Mouse (Mus musculus) thymus, postnatal 36 days (tissue): Measurements from ENCODE around the gene Ppara.
A peak's percentile ranks its signal among the peaks of the same experiment; 100 is the strongest.

Experiments used
- DNase-seq, 2 experiments: peaks; one replicate each; pipeline ENCODE4 v3.0.0; 2022; ENCODE audit warnings: mixed read lengths in 2 of 2

Ppara gene

DNA sequence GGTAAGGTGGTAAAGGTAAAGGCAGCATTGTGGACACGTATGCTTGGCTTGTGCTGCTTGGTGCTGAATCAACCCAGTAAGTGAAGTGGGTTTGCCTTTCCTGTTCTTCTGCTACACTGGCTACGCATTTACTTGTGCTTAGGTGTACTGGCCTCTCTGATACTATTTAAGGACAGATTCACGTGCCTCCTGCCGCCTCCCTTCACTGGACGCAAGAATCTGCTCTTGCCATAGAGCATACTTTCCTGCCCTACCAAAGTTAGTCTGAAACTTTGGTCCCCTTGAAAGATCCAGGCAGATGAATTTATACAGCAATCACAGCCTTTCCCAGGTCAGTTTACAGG lies 75.7 kb downstream of the Ppara start:
- DNase-seq = no peak

DNA sequence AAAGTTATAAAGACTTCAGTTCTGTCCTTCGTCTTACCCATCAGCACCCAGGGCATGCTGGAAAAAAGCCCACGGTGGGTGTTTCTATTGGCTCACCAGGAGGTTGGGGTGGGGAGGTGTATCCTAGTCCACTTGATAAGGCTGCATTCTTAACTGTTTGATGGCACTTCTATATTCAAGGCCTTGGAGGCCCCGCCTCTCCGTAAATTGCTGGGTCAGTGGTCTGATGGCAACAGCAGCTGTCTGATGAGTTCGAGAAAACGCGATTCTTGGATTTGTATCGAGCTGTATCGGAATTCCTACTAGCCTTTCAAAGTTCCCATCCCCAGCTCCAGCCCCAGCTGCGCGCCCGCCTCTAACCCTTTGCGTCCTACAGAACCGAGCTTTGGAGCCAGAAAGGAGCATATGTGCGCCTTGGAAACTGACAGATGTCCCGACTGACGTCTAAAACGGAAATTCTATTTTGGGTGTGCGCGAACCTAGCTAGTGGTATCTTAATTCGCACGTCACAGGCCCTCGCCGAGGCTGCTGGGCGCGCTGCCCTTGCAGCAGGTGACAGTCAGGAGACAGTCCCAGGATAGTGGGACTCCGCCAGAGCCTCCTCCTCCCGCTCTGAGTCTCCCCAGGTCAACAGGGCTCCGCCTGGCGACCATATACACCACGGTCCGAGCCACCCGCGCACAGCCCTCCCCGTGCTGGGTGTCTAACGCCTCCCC lies 76.2 kb downstream of the Ppara start:
- peak in 1 of 2 experiments; percentile 21 for DNase-seq

DNA sequence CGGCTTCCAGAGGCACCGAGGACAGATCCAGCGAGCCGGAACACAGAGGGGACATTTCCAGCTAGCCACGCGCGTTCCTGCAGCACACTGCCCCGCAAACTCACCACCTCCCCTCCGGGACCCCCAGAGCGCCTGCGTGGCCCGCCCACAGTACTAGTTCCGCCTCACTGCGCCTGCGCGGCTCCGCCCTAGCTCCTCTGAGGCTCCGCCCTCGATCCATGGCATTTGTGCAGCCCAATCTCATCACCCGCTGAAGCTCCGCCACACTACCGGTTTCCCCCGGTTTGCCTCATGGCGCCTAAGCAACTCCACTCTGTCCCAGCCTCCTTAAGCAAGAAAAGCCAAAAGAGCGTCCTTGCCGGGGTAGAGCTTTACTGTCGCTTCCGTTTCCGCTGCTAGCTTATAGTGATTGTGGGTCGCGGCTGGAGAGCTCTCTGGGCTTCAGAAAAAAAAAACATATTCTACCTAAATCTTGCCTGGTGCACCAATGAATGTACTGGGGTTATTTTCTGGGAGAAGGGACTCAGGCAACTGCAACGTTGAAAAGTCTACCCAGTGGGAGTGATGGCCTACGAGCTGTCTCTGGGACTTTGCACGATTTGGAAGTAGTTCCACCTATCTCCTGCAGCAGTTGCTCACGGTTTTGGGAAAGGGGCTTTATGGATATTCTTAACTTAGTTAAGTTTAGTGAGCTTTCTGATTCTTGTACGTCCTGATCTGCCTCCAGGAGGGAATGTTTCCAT lies 76.9 kb downstream of the Ppara start, which contains the start of gene Cdpf1:
Gene Cdpf1, minus strand, starts transcription at position 163 of the 743 bp plus-strand sequence.
- peak; percentile 99 to 100 for DNase-seq

DNA sequence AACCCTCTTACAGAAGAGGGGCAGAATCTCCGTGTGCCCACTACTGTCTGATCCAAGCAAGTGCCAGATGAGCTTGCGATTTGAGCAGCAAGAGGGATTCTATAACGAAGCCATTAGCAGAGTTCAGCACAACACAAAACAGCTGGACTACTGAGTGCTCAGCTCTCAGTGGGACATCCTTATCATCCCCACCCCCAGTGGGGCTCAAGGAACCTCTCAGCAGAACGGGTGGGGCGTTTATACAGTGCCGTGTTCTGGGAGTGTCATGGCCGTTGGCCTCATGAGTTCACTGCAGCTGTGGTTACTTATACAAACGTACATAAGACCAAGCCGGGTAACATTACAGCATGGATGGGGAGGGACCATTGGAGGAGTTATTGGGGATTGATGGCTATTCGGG lies 78.6 kb downstream of the Ppara start:
- DNase-seq = no peak

DNA sequence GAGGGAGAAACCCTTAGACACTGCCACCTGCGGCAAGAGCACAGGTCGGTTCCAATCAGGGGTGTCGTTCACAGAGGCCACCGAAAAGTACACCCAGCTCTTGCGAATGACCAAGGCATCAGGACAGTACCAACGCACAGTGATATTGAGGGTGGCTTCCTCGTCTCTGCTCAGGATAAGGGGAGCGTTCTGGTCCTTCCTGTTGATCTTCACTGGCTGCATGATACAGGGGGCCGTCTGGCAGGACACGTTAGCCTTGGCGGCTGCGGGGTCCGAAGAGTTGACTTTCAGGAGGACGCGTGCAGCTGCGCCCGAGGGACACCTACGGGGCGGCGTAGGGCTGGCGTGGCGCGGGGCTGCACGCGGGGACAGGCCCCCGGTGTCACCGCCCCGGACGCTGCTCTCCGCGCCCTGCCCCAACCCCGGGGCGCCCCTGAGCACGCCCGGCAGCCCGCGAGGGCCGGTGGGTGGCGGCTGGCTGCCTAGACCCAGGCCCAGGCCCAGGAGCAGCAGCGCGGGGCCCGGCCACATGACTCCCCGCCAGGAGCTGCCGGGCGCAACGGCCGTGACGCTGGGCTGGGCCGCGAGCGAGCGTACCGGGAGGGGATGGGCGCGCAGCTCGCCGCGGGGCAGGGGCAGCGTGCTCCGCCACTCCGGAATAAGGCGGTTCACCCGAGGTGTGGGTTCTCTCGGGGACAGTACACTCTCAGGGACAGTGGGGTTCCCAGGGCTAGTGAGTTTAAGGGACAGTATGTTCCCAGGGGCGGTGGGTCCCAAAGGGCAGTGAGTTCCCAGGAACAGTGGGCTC lies 86.6 kb downstream of the Ppara start, which contains the start of gene Pkdrej:
Gene Pkdrej, minus strand, starts transcription at position 532 of the 808 bp plus-strand sequence.
- no peak for DNase-seq

DNA sequence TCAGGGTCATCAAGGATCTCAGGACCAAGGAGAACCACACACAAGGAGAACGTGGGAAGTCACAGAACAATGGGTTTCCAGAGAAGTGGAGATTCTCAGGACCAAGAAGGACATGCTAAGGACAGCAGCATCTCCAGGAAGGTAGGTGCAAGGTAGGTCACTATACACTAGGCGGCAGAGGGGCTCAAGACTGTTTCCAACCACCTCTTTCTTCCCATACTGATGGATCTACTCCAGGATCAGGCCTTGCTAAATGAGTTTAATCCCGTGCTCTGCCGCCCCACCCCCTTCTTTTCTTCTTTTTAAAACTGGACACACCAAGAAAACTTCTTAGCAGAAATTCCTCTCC lies 87.2 kb downstream of the Ppara start:
- no peak for DNase-seq

DNA sequence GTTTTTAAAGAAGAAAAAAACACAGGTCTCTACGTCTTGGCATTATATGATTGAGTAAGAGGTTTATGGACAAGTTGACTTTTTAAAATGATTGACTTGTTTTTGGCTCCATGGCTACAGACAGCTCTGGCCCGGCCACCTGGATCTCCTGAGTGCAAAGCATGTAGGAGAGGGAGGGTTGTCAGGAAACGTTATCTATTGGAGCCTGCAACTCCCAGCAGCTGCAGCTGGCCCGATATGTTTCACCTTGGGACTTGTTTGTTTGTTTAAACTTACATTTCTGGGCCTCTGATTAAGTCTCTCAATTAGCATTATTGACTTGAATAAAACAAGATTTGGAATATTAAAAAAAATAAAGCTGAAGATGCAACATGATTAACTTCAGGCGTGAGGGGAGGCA lies 91.9 kb downstream of the Ppara start:
- DNase-seq = no peak

DNA sequence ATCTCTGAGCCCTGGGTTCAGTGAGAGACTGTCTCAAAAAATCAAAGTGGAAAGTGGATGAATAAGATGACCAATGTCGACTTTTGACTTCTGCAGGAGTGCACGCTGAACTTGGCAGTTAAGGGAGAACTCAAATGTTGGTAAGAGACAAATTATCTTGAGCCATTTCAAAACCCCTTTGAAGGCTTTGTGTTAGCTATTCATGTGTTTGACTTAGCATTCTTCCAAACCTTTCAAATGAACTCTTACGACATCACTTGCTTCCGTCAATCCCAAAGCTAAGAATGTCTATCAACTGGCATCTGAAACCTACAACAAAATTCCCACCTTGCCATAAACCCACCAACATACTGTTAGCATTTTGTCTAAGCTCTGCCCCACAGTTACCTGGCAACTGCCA lies 93.3 kb downstream of the Ppara start:
- DNase-seq = no peak

DNA sequence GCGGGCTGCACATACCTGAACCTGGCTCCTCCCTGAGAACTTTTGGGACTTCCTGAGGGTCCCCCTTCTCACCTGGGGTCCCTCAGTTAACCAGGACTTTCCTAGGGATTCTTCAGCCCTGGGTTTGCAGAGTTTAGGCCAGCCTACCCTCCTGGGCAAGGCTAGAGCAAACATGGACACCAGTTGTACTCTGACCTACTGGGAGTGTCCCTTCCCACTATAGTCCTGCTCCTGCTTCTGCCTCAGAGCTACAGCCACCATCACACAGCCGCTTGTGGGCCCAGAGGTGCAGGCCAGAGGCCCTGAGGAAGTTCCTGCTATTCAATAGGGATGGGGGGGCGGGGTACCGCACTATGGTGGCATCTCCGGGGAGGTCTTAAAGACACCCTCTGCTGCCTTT lies 94.7 kb downstream of the Ppara start:
- no peak for DNase-seq

DNA sequence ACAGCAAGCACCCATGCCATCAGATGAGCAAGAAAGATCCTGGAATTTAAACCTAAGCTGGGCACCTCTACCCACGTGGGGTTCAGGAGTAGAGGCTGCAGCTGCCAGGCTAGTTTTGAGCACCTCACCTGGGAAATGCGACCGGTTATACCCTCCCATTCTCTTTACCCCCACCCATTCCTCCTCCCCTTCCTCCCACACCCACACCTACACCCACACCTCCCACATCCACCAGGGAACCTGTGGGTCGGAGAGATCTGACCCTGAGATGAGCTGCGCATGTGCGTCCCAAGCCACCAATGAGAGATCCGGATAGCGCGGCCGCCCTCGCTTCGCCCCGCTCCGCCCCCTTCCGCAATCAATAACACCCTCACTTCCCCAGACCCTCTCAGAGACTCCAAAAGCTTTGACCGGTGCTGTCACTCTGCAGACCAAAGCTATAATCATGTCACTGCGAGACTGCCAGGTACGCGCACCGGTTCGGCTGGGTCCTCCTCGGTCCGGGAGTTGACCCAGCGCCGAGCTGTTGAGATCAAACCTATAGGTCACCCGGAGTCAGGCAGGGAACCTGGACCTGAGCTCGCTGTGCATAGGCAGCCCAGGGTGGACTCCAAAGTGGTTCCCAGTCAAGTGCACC lies 97.3 kb downstream of the Ppara start, which contains the start of gene Ttc38:
Gene Ttc38, plus strand, starts transcription at position 353 of the 637 bp plus-strand sequence.
- DNase-seq = peak; percentile 82 to 87

DNA sequence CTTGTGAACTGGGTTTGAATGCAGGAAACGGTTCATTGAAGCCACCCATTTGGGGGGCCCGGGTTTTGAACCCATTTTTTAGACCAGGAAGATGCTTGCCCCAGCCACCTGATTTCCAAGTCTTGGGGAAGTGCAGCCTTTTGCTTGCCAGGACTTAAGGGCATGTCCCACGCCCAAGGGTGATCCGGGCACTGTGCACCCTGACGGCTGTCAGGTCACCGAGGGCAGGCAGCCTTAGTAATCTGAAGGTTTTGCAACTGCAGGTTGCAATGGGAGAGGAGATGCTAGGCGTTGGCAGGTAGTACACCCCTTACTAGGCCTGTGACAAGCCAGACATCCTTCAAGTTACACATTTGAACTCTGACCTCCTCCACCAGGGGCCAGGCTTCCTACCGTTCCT lies 97.8 kb downstream of the Ppara start:
- DNase-seq = no peak

DNA sequence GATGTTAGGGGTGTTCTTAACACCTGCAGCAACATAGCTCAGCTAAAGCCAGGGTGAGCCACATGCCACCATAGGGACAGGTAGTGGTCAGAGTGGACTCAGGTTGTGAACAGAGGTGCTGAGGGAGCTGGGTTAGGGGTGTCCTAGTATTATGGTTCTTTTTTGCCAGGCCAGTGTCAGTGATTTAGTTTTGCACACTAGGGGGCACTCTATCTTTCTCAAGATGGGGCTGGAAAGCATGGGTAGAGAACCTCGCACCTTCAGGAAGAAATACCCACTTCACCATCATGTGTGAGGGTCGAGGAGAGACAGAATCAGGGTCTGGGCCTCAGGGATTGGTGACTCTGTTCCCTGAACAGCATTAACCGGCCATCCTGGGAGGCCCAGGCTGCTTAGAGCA lies 100.6 kb downstream of the Ppara start:
- no peak for DNase-seq

DNA sequence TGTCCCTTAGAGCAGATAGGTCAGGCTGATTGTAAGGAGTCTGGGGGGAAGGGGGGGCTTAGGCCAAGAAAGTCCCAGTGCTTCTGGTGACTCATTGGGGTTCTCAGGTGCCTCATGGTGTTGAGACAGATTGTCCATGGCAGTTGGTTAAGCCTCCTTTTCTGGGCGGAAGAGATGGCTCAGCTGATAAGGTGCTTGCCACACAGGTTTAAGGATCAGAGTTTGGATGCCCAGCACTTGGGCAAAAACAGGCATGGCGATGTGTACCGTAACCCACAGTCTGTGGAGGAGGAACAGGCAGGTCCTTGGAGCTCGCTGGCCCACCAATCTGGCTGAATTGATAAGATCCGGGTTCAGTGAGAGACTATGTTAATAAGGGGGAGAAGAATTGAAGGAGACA lies 102.1 kb downstream of the Ppara start:
- no peak for DNase-seq

DNA sequence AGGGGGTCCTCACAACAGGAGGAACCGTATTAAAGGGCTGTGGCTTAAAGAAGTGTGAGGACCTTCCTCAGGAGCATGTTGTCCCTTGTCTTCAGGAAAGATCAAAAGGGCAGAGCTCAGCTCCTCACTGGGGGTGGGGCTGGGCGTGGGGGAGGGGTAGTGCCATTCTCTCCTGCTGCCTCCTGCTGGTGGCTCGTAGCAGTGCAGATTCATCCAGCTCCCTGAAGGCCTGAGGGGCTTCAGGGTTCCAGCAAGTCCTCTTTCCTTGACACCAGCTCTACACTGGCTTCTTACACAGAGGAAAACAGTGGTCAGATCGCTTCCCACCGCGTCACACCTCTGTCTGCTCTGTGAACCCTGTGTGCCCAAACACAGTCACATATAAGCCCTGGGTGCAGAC lies 106.2 kb downstream of the Ppara start:
- DNase-seq = peak; percentile 46 to 53

DNA sequence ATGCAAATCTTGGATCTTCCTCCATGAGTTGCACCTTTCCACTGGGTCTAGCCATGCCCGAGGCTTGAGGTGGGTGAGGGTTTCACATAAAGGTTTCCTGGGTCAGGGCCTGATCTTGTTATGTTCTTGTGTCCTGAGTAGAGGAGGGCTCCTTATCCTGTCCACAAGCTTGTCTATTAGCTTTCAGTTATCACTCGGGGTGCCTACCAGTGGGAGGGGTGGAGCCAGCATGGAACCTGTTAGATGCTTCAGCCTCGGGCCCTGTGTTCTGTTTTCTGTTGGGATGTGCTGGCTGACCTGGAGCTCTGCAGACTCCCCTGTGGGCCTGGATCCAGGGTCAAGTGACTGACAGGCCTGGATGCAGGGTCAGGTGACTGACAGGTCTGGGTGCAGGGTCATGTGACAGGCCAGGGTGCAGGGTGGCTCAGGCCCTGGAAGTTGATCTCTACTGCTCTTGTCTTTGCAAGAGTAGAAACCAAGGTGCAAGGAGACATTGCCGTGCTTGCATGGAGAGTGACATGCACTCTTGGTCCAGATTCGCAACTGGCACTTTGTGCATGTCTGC lies 107.1 kb downstream of the Ppara start:
- DNase-seq = no peak

DNA sequence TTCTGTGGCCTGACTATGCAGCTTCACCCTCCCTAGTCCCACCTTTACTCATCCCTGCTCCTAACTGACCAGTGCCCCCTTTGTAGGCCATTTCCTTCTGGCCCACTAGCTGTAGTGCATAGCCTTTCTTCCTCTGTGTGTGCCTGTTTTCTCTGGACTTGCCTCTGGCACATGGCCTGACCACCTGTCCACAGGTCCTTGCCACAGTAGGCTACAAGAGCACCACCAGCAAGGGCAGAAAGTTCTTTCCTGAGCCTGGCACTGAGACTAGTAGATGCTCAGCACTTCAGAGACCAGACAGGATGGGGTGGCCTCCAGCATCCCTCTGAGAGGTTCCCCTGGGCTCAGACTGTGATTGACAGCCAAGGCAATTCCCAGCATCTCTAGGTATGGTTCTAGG lies 110.3 kb downstream of the Ppara start:
- DNase-seq = no peak

DNA sequence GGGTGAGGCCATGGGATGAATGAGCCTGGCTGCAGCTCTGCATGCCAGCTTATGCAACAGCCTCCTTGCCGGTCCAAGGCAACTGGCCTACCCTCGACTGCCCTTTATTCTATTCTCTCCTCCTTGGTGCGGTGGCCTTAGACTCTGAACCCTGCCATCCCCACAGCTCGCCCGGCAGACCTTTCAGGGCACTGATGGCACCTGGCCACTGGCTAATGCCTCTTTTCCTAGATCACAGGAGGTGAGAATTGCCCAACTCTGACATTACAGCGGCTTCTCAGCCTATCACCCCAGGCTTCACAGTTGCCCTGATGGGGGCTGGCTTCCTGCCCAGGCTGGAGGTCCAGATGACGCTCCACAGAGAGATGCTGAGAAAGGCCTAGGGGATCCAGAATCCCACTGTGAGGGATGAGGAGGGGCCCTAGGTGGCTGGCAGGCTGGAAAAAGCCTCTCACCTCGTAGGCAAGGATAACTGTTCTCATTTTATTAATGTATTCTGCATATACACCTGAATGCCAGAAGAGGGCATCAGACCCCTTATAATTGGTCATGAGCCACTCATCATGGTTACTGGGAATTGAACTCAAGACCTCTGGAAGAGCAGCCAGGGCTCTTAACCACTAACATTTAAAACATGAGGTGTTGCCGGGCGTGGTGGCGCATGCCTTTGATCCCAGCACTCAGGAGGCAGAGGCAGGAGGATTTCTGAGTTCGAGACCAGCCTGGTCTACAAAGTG lies 117.0 kb downstream of the Ppara start:
- DNase-seq = no peak
